ENCODE assay signal across 30 mouse cellular contexts in genomic region chr2:163814739-163815465, GRCm38 (mm10). TPM values are rescaled to one million over a fixed set of nuclear protein-coding genes. Genes with fewer than 3 reads are reported as not detected.
DNase-seq lines count a peak whose midpoint lies in the region; ATAC-seq lines count a peak whose summit lies in the region.
"Had no signal": no experiment of that assay in that cellular context is flagged by ENCODE, and none has a peak within 500 bp of the region (broad histone marks: within the 10 kb centered on the region; RNA-seq: fewer than 3 reads in every experiment).

No protein-coding gene starts in this region.

- peak; percentile 63 for DNase-seq in adrenal gland, adult 2 months
- no peak for DNase-seq in adrenal gland, adult 8-10 months
- DNase-seq in 3T3-L1 (ENCODE audit: low read depth, low spot score) (peak; percentile 98), NIH3T3 (ENCODE audit: low read depth) (peak; percentile 89)
- peak; percentile 86 for DNase-seq in fibroblast of lung, adult 2 months (ENCODE audit: low read depth)
- DNase-seq in urinary bladder, adult 2 months (ENCODE audit: low spot score): no peak
- DNase-seq in thymus, postnatal 10 days (ENCODE audit: low spot score in 2 of 2): no peak
- DNase-seq: B cell, adult 2 months; cerebellum, adult 11-12 months; cerebellum, adult 9-10 months; cerebellum, postnatal 36 days; gastrocnemius, postnatal 14 days; kidney, adult 2 months had no signal

- no peak for ATAC-seq in frontal cortex, adult (ENCODE audit: low TSS enrichment)
- ATAC-seq: forebrain, embryonic 16.5 days; intestine, embryonic 15.5 days had no signal

RNA-seq across cellular contexts. Expression of gene Ccn5, which starts 5.8 kb away (rescaled TPM):
- 1 to 10 TPM in 1 of 2 experiments, under 1 TPM in 1; 0.20 to 1.8 TPM for total RNA-seq in adrenal gland, adult 2 months (2021)
- polyA plus RNA-seq in adrenal gland, adult 2 months (2012; rRNA removed): 1.2 and 1.9 TPM in 2 replicates
- total RNA-seq in adrenal gland, adult 8-10 months (2022): 1 to 10 TPM in 1 of 4 experiments, under 1 TPM in 3; 0.38 to 1.7 (median 0.50) TPM
- polyA plus RNA-seq in urinary bladder, adult 2 months (2012; rRNA removed): 9.2 and 11.2 TPM in 2 replicates
- total RNA-seq: granulocyte monocyte progenitor cell, adult 5-6 weeks; MEL had no signal
- polyA plus RNA-seq: erythroblast, embryonic 14.5 days; hindbrain, embryonic 14.5 days had no signal

RNA-seq across cellular contexts. Expression of gene Kcnk15, which starts 38.5 kb away (rescaled TPM):
- total RNA-seq in adrenal gland, adult 2 months (2021): not detected
- polyA plus RNA-seq in adrenal gland, adult 2 months (2012; rRNA removed): 0.19 TPM in 1 of 2 replicates, not detected in the other
- total RNA-seq in adrenal gland, adult 8-10 months (2022): not detected
- not detected in 2 replicates for polyA plus RNA-seq in urinary bladder, adult 2 months (2012; rRNA removed)
- total RNA-seq: gastrocnemius, adult 18-20 months; gastrocnemius, postnatal 14 days; granulocyte monocyte progenitor cell, adult 5-6 weeks; heart, adult 8-10 months; heart, postnatal 25 days; MEL had no signal
- polyA plus RNA-seq: embryonic facial prominence, embryonic 10.5 days; embryonic facial prominence, embryonic 14.5 days; erythroblast, embryonic 14.5 days; forebrain, embryonic 11.5 days; forebrain, embryonic 16.5 days; heart, embryonic 12.5 days; heart, embryonic 16.5 days; hindbrain, embryonic 10.5 days; hindbrain, embryonic 14.5 days; intestine, embryonic 15.5 days; kidney, adult 2 months; kidney, embryonic 15.5 days had no signal

Comparison
In these comparisons a context has a peak if more than half of its experiments do, and no peak if none do; other contexts are left out.
1. DNase-seq: peak in adrenal gland, adult 2 months (single experiment), 3T3-L1 (single experiment), NIH3T3 (single experiment) and fibroblast of lung, adult 2 months (single experiment); none in adrenal gland, adult 8-10 months (single experiment), urinary bladder, adult 2 months (single experiment) and thymus, postnatal 10 days (0 of 2).